In genomic region chr14:8422833-8423232, GRCm38 (mm10) we compare ENCODE assay signal across 34 mouse cellular contexts. TPM values are rescaled to one million over a fixed set of nuclear protein-coding genes. Genes with fewer than 3 reads are reported as not detected.
DNase-seq lines count a peak whose midpoint lies in the region; ATAC-seq and TF ChIP-seq lines count a peak whose summit lies in the region.
"Had no signal": no experiment of that assay in that cellular context is flagged by ENCODE, and none has a peak within 500 bp of the region (broad histone marks: within the 10 kb centered on the region; RNA-seq: fewer than 3 reads in every experiment).

No protein-coding gene starts in this region.

- peaks cover 8% of the 10 kb centered on the region for H3K4me1 ChIP-seq in forebrain, embryonic 16.5 days (replicated peaks; ENCODE audit: control insufficient read depth, insufficient read depth, low read length)
- peaks cover 26% of the 10 kb centered on the region for H3K4me1 ChIP-seq in forebrain, embryonic 10.5 days
- peaks cover 3% of the 10 kb centered on the region for H3K4me1 ChIP-seq in hindbrain, embryonic 16.5 days (ENCODE audit: control insufficient read depth, insufficient read depth, low read depth, low read length)
- peaks cover 12% of the 10 kb centered on the region for H3K4me1 ChIP-seq in hindbrain, embryonic 10.5 days (replicated peaks)
- no peaks in the 10 kb centered on the region for H3K4me1 ChIP-seq in neural tube, embryonic 15.5 days

- no peaks in the 10 kb centered on the region for H3K36me3 ChIP-seq in forebrain, embryonic 16.5 days (ENCODE audit: control insufficient read depth, insufficient read depth)
- H3K36me3 ChIP-seq in forebrain, embryonic 10.5 days (replicated peaks) = no peaks in the 10 kb centered on the region
- no peaks in the 10 kb centered on the region for H3K36me3 ChIP-seq in hindbrain, embryonic 16.5 days (ENCODE audit: control insufficient read depth, insufficient read depth, low read length)
- no peaks in the 10 kb centered on the region for H3K36me3 ChIP-seq in hindbrain, embryonic 10.5 days
- H3K36me3 ChIP-seq in neural tube, embryonic 15.5 days = no peaks in the 10 kb centered on the region
- H3K36me3 ChIP-seq: forebrain, embryonic 15.5 days; G1E; neural tube, embryonic 12.5 days had no signal

- H3K27me3 ChIP-seq in forebrain, embryonic 16.5 days (replicated peaks; ENCODE audit: control insufficient read depth, insufficient read depth, low read length) = no peaks in the 10 kb centered on the region
- H3K27me3 ChIP-seq in forebrain, embryonic 10.5 days (ENCODE audit: poor library complexity, severe bottlenecking) = no peaks in the 10 kb centered on the region
- H3K27me3 ChIP-seq in hindbrain, embryonic 16.5 days (replicated peaks; ENCODE audit: control insufficient read depth, insufficient read depth, low read length) = no peaks in the 10 kb centered on the region
- H3K27me3 ChIP-seq in hindbrain, embryonic 10.5 days (ENCODE audit: insufficient read depth, poor library complexity, severe bottlenecking) = no peaks in the 10 kb centered on the region
- H3K27me3 ChIP-seq in neural tube, embryonic 15.5 days (replicated peaks) = no peaks in the 10 kb centered on the region
- H3K27me3 ChIP-seq: forebrain, embryonic 15.5 days; neural tube, embryonic 12.5 days had no signal

- intact Hi-C loops in gastrocnemius, adult 2 months (cut with DNase I) = no loop called here

- no peaks in the 10 kb centered on the region for H3K9me3 ChIP-seq in forebrain, embryonic 16.5 days (ENCODE audit: control insufficient read depth, low read length)
- H3K9me3 ChIP-seq in forebrain, embryonic 10.5 days = no peaks in the 10 kb centered on the region
- no peaks in the 10 kb centered on the region for H3K9me3 ChIP-seq in hindbrain, embryonic 16.5 days (ENCODE audit: control insufficient read depth, low read length)
- no peaks in the 10 kb centered on the region for H3K9me3 ChIP-seq in hindbrain, embryonic 10.5 days
- H3K9me3 ChIP-seq in neural tube, embryonic 15.5 days (replicated peaks) = no peaks in the 10 kb centered on the region
- H3K9me3 ChIP-seq: forebrain, embryonic 15.5 days; G1E; neural tube, embryonic 12.5 days had no signal

- H3K9ac ChIP-seq in forebrain, embryonic 16.5 days (replicated peaks; ENCODE audit: low read depth, low read length) = no peak overlapping the region
- no peak overlapping the region for H3K9ac ChIP-seq in hindbrain, embryonic 16.5 days (ENCODE audit: low read depth, low read length)
- no peak overlapping the region for H3K9ac ChIP-seq in neural tube, embryonic 15.5 days (replicated peaks)
- H3K9ac ChIP-seq: forebrain, embryonic 15.5 days; liver, embryonic 14.5 days; neural tube, embryonic 12.5 days had no signal

- H3K4me3 ChIP-seq in forebrain, embryonic 16.5 days (replicated peaks; ENCODE audit: low read length) = no peak overlapping the region
- H3K4me3 ChIP-seq in forebrain, embryonic 10.5 days = no peak overlapping the region
- no peak overlapping the region for H3K4me3 ChIP-seq in hindbrain, embryonic 16.5 days (ENCODE audit: low read length)
- no peak overlapping the region for H3K4me3 ChIP-seq in hindbrain, embryonic 10.5 days
- no peak overlapping the region for H3K4me3 ChIP-seq in neural tube, embryonic 15.5 days (replicated peaks)
- H3K4me3 ChIP-seq in gastrocnemius, adult 2 months = no peak overlapping the region
- H3K4me3 ChIP-seq: erythroblast, embryonic 14.5 days; forebrain, embryonic 15.5 days; neural tube, embryonic 12.5 days had no signal

- 0 out of 2 replicates have a peak, but pooled peaks have one; percentile 31 for ATAC-seq in forebrain, embryonic 16.5 days
- peak; percentile 71 for ATAC-seq in hindbrain, embryonic 16.5 days
- ATAC-seq in neural tube, embryonic 15.5 days (ENCODE audit: low FRiP score) = peak; percentile 28; the same call in 1 of the 2 replicates
- ATAC-seq: forebrain, embryonic 15.5 days; inflammation-experienced regulatory T-cells, adult 6 months had no signal

- no peak for TF ChIP-seq CTCF in gastrocnemius, adult 2 months (IDR thresholded peaks at IDR 0.05)

- H3K4me2 ChIP-seq in forebrain, embryonic 16.5 days (ENCODE audit: low read length) = no peak overlapping the region
- H3K4me2 ChIP-seq in hindbrain, embryonic 16.5 days (ENCODE audit: low read length) = no peak overlapping the region
- no peak overlapping the region for H3K4me2 ChIP-seq in neural tube, embryonic 15.5 days
- H3K4me2 ChIP-seq: forebrain, embryonic 15.5 days; heart, embryonic 11.5 days; neural tube, embryonic 12.5 days had no signal

- H3K27ac ChIP-seq in forebrain, embryonic 16.5 days (ENCODE audit: low read length) = no peak overlapping the region
- H3K27ac ChIP-seq in forebrain, embryonic 10.5 days = no peak overlapping the region
- no peak overlapping the region for H3K27ac ChIP-seq in hindbrain, embryonic 16.5 days (ENCODE audit: low read depth, low read length)
- H3K27ac ChIP-seq in hindbrain, embryonic 10.5 days = no peak overlapping the region
- no peak overlapping the region for H3K27ac ChIP-seq in neural tube, embryonic 15.5 days (replicated peaks)
- no peak overlapping the region for H3K27ac ChIP-seq in gastrocnemius, adult 2 months
- H3K27ac ChIP-seq: forebrain, embryonic 15.5 days; liver, embryonic 14.5 days; macrophage; neural tube, embryonic 12.5 days had no signal

- no peak for DNase-seq in forebrain, embryonic 10.5 days (ENCODE audit: extremely low spot score, low spot score)
- no peak for DNase-seq in hindbrain, embryonic 10.5 days (ENCODE audit: low spot score)
- DNase-seq in neural tube, embryonic 10.5 days (ENCODE audit: extremely low spot score, low spot score) = no peak
- DNase-seq in gastrocnemius, adult 2 months = no peak
- DNase-seq: adrenal gland, adult 8-10 months; cerebellum, adult 2 months; cerebellum, postnatal 14 days; gastrocnemius, postnatal 14 days; heart, postnatal 36 days; kidney, adult 11 months; kidney, postnatal 14 days; layer of hippocampus, adult 9-11 months; liver; lung, adult 2 months; lung, postnatal 10 days; right cerebral cortex, postnatal 14 days; thymus, postnatal 4 days had no signal

- 54% methylated on average over 3 of the region's 3 CpGs for WGBS in forebrain, embryonic 16.5 days
- WGBS in forebrain, embryonic 10.5 days = 76% methylated on average over 3 of the region's 3 CpGs
- WGBS in hindbrain, embryonic 16.5 days = 40% methylated on average over 3 of the region's 3 CpGs
- WGBS in hindbrain, embryonic 10.5 days = 77% methylated on average over 3 of the region's 3 CpGs
- WGBS in neural tube, embryonic 15.5 days = 48% methylated on average over 3 of the region's 3 CpGs

RNA-seq across cellular contexts. Expression of gene Oit1, which starts 44.3 kb away (rescaled TPM):
- polyA plus RNA-seq in forebrain, embryonic 16.5 days (2015; fragmentation: Nextera tagmentation; extraction: Ambion mirVana) = not detected in 2 replicates
- polyA plus RNA-seq in forebrain, embryonic 10.5 days (2016; fragmentation: Nextera tagmentation; extraction: Ambion mirVana) = 0.15 TPM in 1 of 2 replicates, not detected in the other
- not detected in 2 replicates for polyA plus RNA-seq in hindbrain, embryonic 16.5 days (2015; fragmentation: Nextera tagmentation; extraction: Ambion mirVana)
- 0.21 TPM in 1 of 2 replicates, not detected in the other for polyA plus RNA-seq in hindbrain, embryonic 10.5 days (2016; fragmentation: Nextera tagmentation; extraction: Ambion mirVana)
- polyA plus RNA-seq in neural tube, embryonic 15.5 days (2015; fragmentation: Nextera tagmentation; extraction: Ambion mirVana) = 1.3 TPM in 1 of 2 replicates, not detected in the other
- total RNA-seq in gastrocnemius, adult 2 months (2021) = not detected
- total RNA-seq: adrenal gland, adult 8-10 months; G1E; gastrocnemius, postnatal 14 days; granulocyte monocyte progenitor cell, adult 5-6 weeks; heart, postnatal 36 days; left cerebral cortex, adult 18-20 months; left cerebral cortex, postnatal 14 days; megakaryocyte-erythroid progenitor cell, adult 5-6 weeks had no signal
- polyA plus RNA-seq: cerebellum, adult 2 months; cortical plate, adult 2 months; erythroblast, embryonic 14.5 days; forebrain, embryonic 15.5 days; G1E; heart, embryonic 11.5 days; inflammation-experienced regulatory T-cells, adult 6 months; limb, embryonic 11.5 days; macrophage; neural tube, embryonic 12.5 days had no signal
